Mouse (Mus musculus) thymus, adult 2 months (tissue): ENCODE measurements around the gene Gmnn.

Experiments used
- CTCF ChIP-seq: fragments of 200-500 bp; IDR thresholded peaks from 2 replicates; pipeline ENCODE4 v1.5.1; 2012; ENCODE audit warnings: mild to moderate bottlenecking, control low read depth, low read length, moderate library complexity, borderline replicate concordance; ENCODE audit not compliant: control insufficient read depth, poor library complexity, insufficient read depth; ENCODE audit errors: extremely low read depth
- POLR2A ChIP-seq: fragments of 200-500 bp; IDR thresholded peaks from 2 replicates; pipeline ENCODE4 v1.6.1; 2012; ENCODE audit warnings: mild to moderate bottlenecking, low read length, control low read depth, moderate library complexity; ENCODE audit not compliant: control insufficient read depth, poor library complexity, insufficient read depth; ENCODE audit errors: extremely low read depth

DNA sequence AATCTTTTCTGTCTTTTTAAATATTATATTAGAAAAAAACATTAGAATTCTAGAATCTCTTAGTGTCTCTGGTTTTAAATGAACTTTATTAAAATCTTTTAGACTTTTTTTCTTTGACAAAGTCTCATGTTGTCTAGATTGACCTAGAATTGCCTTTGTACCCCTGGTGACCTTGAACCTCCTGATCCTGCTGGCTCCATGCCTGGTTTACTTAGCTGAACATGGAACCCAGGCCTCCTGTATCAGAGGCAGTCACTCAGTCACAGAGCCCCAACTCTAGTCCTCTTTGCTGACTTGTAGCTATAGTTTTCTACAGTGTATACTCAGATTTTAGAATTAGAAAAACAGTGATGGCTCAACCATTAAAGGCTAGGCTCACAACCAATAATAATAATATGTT lies 44.4 kb upstream of the Gmnn start:
- TF ChIP-seq CTCF (no peak), POLR2A (no peak)
